Comparison of ENCODE assay signal across 25 mouse cellular contexts in genomic region chr2:35910740-35911139, GRCm38 (mm10).
DNase-seq lines count a peak whose midpoint lies in the region; TF ChIP-seq lines count a peak whose summit lies in the region.
"Had no signal": no experiment of that assay in that cellular context is flagged by ENCODE, and none has a peak within 500 bp of the region (broad histone marks: within the 10 kb centered on the region; RNA-seq: fewer than 3 reads in every experiment).

No protein-coding gene starts in this region.

- H3K27ac ChIP-seq in gastrocnemius, adult 2 months, result no peak overlapping the region
- H3K27ac ChIP-seq: embryonic facial prominence, embryonic 12.5 days; forebrain, embryonic 13.5 days; hindbrain, postnatal 0 days; liver, embryonic 15.5 days; midbrain, embryonic 15.5 days; neural tube, embryonic 13.5 days had no signal

- intact Hi-C loops in gastrocnemius, adult 2 months (cut with DNase I), result no loop called here
- intact Hi-C loops in heart, postnatal 14 days (cut with DNase I), result no loop called here

- peak; percentile 26 for DNase-seq in embryo, embryonic 11 days
- no peak for DNase-seq in embryo, embryonic 9.5 days (ENCODE audit: extremely low spot score)
- peak; percentile 46 for DNase-seq in cerebellum, adult 9-11 months
- peak; percentile 55 for DNase-seq in forelimb bud, embryonic 11.5 days (ENCODE audit: low read depth, low spot score)
- DNase-seq in gastrocnemius, adult 2 months, result no peak
- DNase-seq in urinary bladder, postnatal 4 days (ENCODE audit: low spot score in 2 of 2), result no peak
- no peak for DNase-seq in heart, postnatal 14 days
- DNase-seq: adrenal gland, adult 2 months; B cell, adult 2 months; heart, postnatal 10 days; kidney, adult 9 months; kidney, postnatal 25 days; layer of hippocampus, postnatal 36 days; liver; lung, postnatal 4 days; retina, postnatal 1 day; right cerebral cortex, postnatal 25 days had no signal

- H3K4me3 ChIP-seq in gastrocnemius, adult 2 months, result no peak overlapping the region
- H3K4me3 ChIP-seq: embryonic facial prominence, embryonic 12.5 days; erythroblast, embryonic 14.5 days; forebrain, embryonic 13.5 days; heart, embryonic 12.5 days; liver, embryonic 15.5 days; midbrain, embryonic 15.5 days; neural tube, embryonic 13.5 days had no signal

- no peak for TF ChIP-seq CTCF in gastrocnemius, adult 2 months (IDR thresholded peaks at IDR 0.05)

Comparison
In these comparisons a context has a peak if more than half of its experiments do, and no peak if none do; other contexts are left out.
1. DNase-seq: peak in embryo, embryonic 11 days (single experiment), cerebellum, adult 9-11 months (single experiment) and forelimb bud, embryonic 11.5 days (single experiment); none in embryo, embryonic 9.5 days (single experiment), gastrocnemius, adult 2 months (single experiment), urinary bladder, postnatal 4 days (0 of 2) and heart, postnatal 14 days (0 of 2).